Mouse (Mus musculus) embryonic facial prominence, embryonic 13.5 days (tissue): ENCODE measurements around the gene Ifna6. TPM values are rescaled to one million over a fixed set of nuclear protein-coding genes. Genes with fewer than 3 reads are reported as not detected.

ENCODE experiments used
- ATAC-seq: fragments of 200-750 bp; cut with Nextera tagmentation; 2 replicates; pipeline ENCODE4 v1.8.0; 2017; ENCODE audit warnings: low read depth; ENCODE audit not compliant: insufficient number of reproducible peaks, insufficient read depth, low FRiP score, low TSS enrichment
- H3K27ac ChIP-seq: fragments of 300-500 bp; sonication (generic); 2 replicates; pipeline ENCODE4 v1.5.1; 2015; ENCODE audit warnings: moderate library complexity, mild to moderate bottlenecking, inconsistent platforms
- H3K27me3 ChIP-seq: fragments of 300-500 bp; sonication (generic); 2 replicates; pipeline ENCODE4 v1.6.1; 2015; ENCODE audit warnings: mild to moderate bottlenecking, inconsistent platforms
- H3K36me3 ChIP-seq: fragments of 300-500 bp; sonication (generic); 2 replicates; pipeline ENCODE4 v1.6.1; 2015; ENCODE audit warnings: mild to moderate bottlenecking, inconsistent platforms
- H3K4me1 ChIP-seq: fragments of 300-500 bp; sonication (generic); 2 replicates; pipeline ENCODE4 v1.6.1; 2015; ENCODE audit warnings: inconsistent platforms
- H3K4me2 ChIP-seq: fragments of 300-500 bp; sonication (generic); 2 replicates; pipeline ENCODE4 v1.6.1; 2015; ENCODE audit warnings: moderate library complexity, mild to moderate bottlenecking, inconsistent platforms
- H3K4me3 ChIP-seq: fragments of 300-500 bp; sonication (generic); 2 replicates; pipeline ENCODE4 v1.5.1; 2015; ENCODE audit warnings: mild to moderate bottlenecking, inconsistent platforms
- H3K9ac ChIP-seq: fragments of 300-500 bp; sonication (generic); 2 replicates; pipeline ENCODE4 v1.6.1; 2015; ENCODE audit warnings: mild to moderate bottlenecking, inconsistent platforms
- H3K9me3 ChIP-seq: fragments of 300-500 bp; sonication (generic); 2 replicates; pipeline ENCODE4 v1.6.1; 2016; ENCODE audit warnings: inconsistent platforms
- WGBS: fragments of 180-500 bp; shearing (Covaris S2); methylation state at CpG from one replicate; pipeline ENCODE4 v1.1.7; 2015; ENCODE audit warnings: mixed read lengths; 5-methylcytosine and 5-hydroxymethylcytosine counted together
- polyA plus RNA-seq: library from polyadenylated mRNA; unstranded; fragments of >200 nt; fragmentation: Nextera tagmentation; extraction: Ambion mirVana; gene quantifications from 2 replicates; pipeline ENCODE4 v1.2.1, GENCODE M21; 2015

Ifna6 gene
- polyA plus RNA-seq, 1 experiment from 2014 or later: not detected

GRCm38 (mm10) chr4:88851026-88851763 lies 24.0 kb downstream of the Ifna6 start:
- H3K27ac ChIP-seq: no peak overlapping the region
- H3K9me3 ChIP-seq: no peaks in the 10 kb centered on the region
- 68% methylated on average over 4 of the region's 4 CpGs for WGBS
- ATAC-seq: no peak
- no peaks in the 10 kb centered on the region for H3K36me3 ChIP-seq
- no peak overlapping the region for H3K4me3 ChIP-seq
- no peak overlapping the region for H3K9ac ChIP-seq
- H3K4me1 ChIP-seq: no peaks in the 10 kb centered on the region
- H3K4me2 ChIP-seq: no peak overlapping the region
- no peaks in the 10 kb centered on the region for H3K27me3 ChIP-seq

- Histone ChIP-seq H3K4me2 (no peak overlapping the region), H3K4me1 (peaks cover 5% of the 10 kb centered on the region; the same call in 1 of the 2 replicates), H3K9me3 (no peaks in the 10 kb centered on the region), H3K27me3 (peaks cover 11% of the 10 kb centered on the region), H3K27ac (no peak overlapping the region), H3K9ac (no peak overlapping the region), H3K36me3 (no peaks in the 10 kb centered on the region), H3K4me3 (no peak overlapping the region)
- ATAC-seq: no peak
Observed at GRCm38 (mm10) chr4:88859214-88859613, 32.0 kb downstream of the Ifna6 start.

GRCm38 (mm10) chr4:88863309-88863708 lies 36.1 kb downstream of the Ifna6 start:
- ATAC-seq: no peak
- 3% methylated on average over 7 of the region's 7 CpGs for WGBS
- Histone ChIP-seq H3K27me3 (peaks cover 31% of the 10 kb centered on the region), H3K4me1 (peaks cover 7% of the 10 kb centered on the region; the same call in 1 of the 2 replicates), H3K9ac (no peak overlapping the region), H3K9me3 (no peaks in the 10 kb centered on the region), H3K36me3 (no peaks in the 10 kb centered on the region), H3K4me2 (no peak overlapping the region), H3K4me3 (no peak overlapping the region), H3K27ac (no peak overlapping the region)

GRCm38 (mm10) chr4:88864599-88864998 lies 37.4 kb downstream of the Ifna6 start:
- Histone ChIP-seq H3K36me3 (no peaks in the 10 kb centered on the region), H3K4me3 (no peak overlapping the region), H3K9ac (no peak overlapping the region), H3K4me2 (no peak overlapping the region), H3K27me3 (peaks cover 34% of the 10 kb centered on the region), H3K27ac (no peak overlapping the region), H3K9me3 (no peaks in the 10 kb centered on the region), H3K4me1 (peaks cover 7% of the 10 kb centered on the region; the same call in 1 of the 2 replicates)
- WGBS: 62% methylated on average over 9 of the region's 9 CpGs
- no peak for ATAC-seq

GRCm38 (mm10) chr4:88865011-88865569 lies 37.9 kb downstream of the Ifna6 start:
- ATAC-seq: no peak
- 34% methylated on average over 6 of the region's 6 CpGs for WGBS
- no peak overlapping the region for H3K4me2 ChIP-seq
- H3K4me3 ChIP-seq: no peak overlapping the region
- no peak overlapping the region for H3K27ac ChIP-seq
- H3K9ac ChIP-seq: no peak overlapping the region
- H3K4me1 ChIP-seq: peaks cover 7% of the 10 kb centered on the region; the same call in 1 of the 2 replicates
- H3K27me3 ChIP-seq: peaks cover 34% of the 10 kb centered on the region
- no peaks in the 10 kb centered on the region for H3K36me3 ChIP-seq
- no peaks in the 10 kb centered on the region for H3K9me3 ChIP-seq

GRCm38 (mm10) chr4:88867366-88867925 lies 40.2 kb downstream of the Ifna6 start:
- H3K36me3 ChIP-seq: no peaks in the 10 kb centered on the region
- H3K9me3 ChIP-seq: no peaks in the 10 kb centered on the region
- no peak overlapping the region for H3K27ac ChIP-seq
- peak overlapping the region; percentile 56 for H3K4me3 ChIP-seq
- ATAC-seq: no peak
- WGBS: 0% methylated on average over 8 of the region's 8 CpGs
- H3K4me2 ChIP-seq: peak overlapping the region; percentile 95
- H3K27me3 ChIP-seq: peaks cover 32% of the 10 kb centered on the region
- H3K4me1 ChIP-seq: peaks cover 7% of the 10 kb centered on the region; the same call in 1 of the 2 replicates
- 0 out of 2 replicates have a peak overlapping the region, but pooled peaks have one; percentile 67 for H3K9ac ChIP-seq

GRCm38 (mm10) chr4:88867926-88868911 lies 41.0 kb downstream of the Ifna6 start:
- Histone ChIP-seq H3K9me3 (no peaks in the 10 kb centered on the region), H3K4me3 (peak overlapping the region; percentile 56), H3K4me2 (peak overlapping the region; percentile 95), H3K36me3 (no peaks in the 10 kb centered on the region), H3K9ac (peak overlapping the region; percentile 67), H3K27ac (no peak overlapping the region), H3K27me3 (peaks cover 25% of the 10 kb centered on the region), H3K4me1 (peaks cover 5% of the 10 kb centered on the region; the same call in 1 of the 2 replicates)
- 6% methylated on average over 30 of the region's 31 CpGs for WGBS
- ATAC-seq: no peak

- Histone ChIP-seq H3K4me3 (no peak overlapping the region), H3K27ac (no peak overlapping the region), H3K9ac (no peak overlapping the region), H3K9me3 (no peaks in the 10 kb centered on the region), H3K27me3 (peaks cover 3% of the 10 kb centered on the region; the same call in 1 of the 2 replicates), H3K4me1 (peaks cover 3% of the 10 kb centered on the region; the same call in 1 of the 2 replicates), H3K4me2 (no peak overlapping the region), H3K36me3 (no peaks in the 10 kb centered on the region)
- no peak for ATAC-seq
- 2% methylated on average over 2 of the region's 2 CpGs for WGBS
Observed at GRCm38 (mm10) chr4:88872691-88873090, 45.5 kb downstream of the Ifna6 start.

GRCm38 (mm10) chr4:88875435-88876095 lies 48.3 kb downstream of the Ifna6 start:
- no peak for ATAC-seq
- Histone ChIP-seq H3K4me1 (no peaks in the 10 kb centered on the region), H3K9me3 (no peaks in the 10 kb centered on the region), H3K27ac (no peak overlapping the region), H3K9ac (no peak overlapping the region), H3K4me2 (no peak overlapping the region), H3K36me3 (no peaks in the 10 kb centered on the region), H3K27me3 (no peaks in the 10 kb centered on the region), H3K4me3 (no peak overlapping the region)
- WGBS: 65% methylated on average over 3 of the region's 4 CpGs

GRCm38 (mm10) chr4:88876520-88876919 lies 49.3 kb downstream of the Ifna6 start:
- no peak for ATAC-seq
- Histone ChIP-seq H3K4me1 (no peaks in the 10 kb centered on the region), H3K9ac (no peak overlapping the region), H3K27ac (no peak overlapping the region), H3K4me2 (no peak overlapping the region), H3K4me3 (no peak overlapping the region), H3K9me3 (no peaks in the 10 kb centered on the region), H3K27me3 (no peaks in the 10 kb centered on the region), H3K36me3 (no peaks in the 10 kb centered on the region)
- 65% methylated on average over 4 of the region's 4 CpGs for WGBS
